Mouse (Mus musculus) midbrain, embryonic 14.5 days (tissue): ENCODE results near the gene Fam198b. TPM values are rescaled to one million over a fixed set of nuclear protein-coding genes. Genes with fewer than 3 reads are reported as not detected.
A peak's percentile ranks its signal among the peaks of the same experiment; 100 is the strongest.

Experiments
- ATAC-seq: fragments of 200-750 bp; cut with Nextera tagmentation; 2 replicates; pipeline ENCODE4 v1.8.0; 2017; ENCODE audit warnings: moderate number of reproducible peaks, moderate library complexity; ENCODE audit not compliant: low FRiP score, low TSS enrichment
- DNase-seq: peaks from one replicate; pipeline ENCODE4 v3.0.0-alpha.2; 2015
- H3K27ac ChIP-seq: fragments of 300-500 bp; sonication (generic); replicated peaks from 2 replicates; pipeline ENCODE4 v1.5.1; 2014; ENCODE audit warnings: mild to moderate bottlenecking, low read depth, low read length, moderate library complexity
- H3K27me3 ChIP-seq: fragments of 300-500 bp; sonication (generic); 2 replicates; pipeline ENCODE4 v1.6.1; 2014; ENCODE audit warnings: low read length, control low read depth, mixed read lengths; ENCODE audit not compliant: control insufficient read depth, insufficient read depth
- H3K36me3 ChIP-seq: fragments of 300-500 bp; sonication (generic); 2 replicates; pipeline ENCODE4 v1.6.1; 2014; ENCODE audit warnings: low read length, control low read depth; ENCODE audit not compliant: control insufficient read depth, insufficient read depth
- H3K4me1 ChIP-seq: fragments of 300-500 bp; sonication (generic); 2 replicates; pipeline ENCODE4 v1.6.1; 2014; ENCODE audit warnings: mild to moderate bottlenecking, antibody characterized with exemption, low read length, control low read depth; ENCODE audit not compliant: control insufficient read depth, insufficient read depth
- H3K4me2 ChIP-seq: fragments of 300-500 bp; sonication (generic); 2 replicates; pipeline ENCODE4 v1.6.1; 2014; ENCODE audit warnings: mild to moderate bottlenecking, low read length, moderate library complexity
- H3K4me3 ChIP-seq: fragments of 300-500 bp; sonication (generic); replicated peaks from 2 replicates; pipeline ENCODE4 v1.5.1; 2014; ENCODE audit warnings: low read depth, low read length
- H3K9ac ChIP-seq: fragments of 300-500 bp; sonication (generic); replicated peaks from 2 replicates; pipeline ENCODE4 v1.6.1; 2014; ENCODE audit warnings: mild to moderate bottlenecking, low read length, moderate library complexity
- H3K9me3 ChIP-seq: fragments of 300-500 bp; sonication (generic); 2 replicates; pipeline ENCODE4 v1.6.1; 2016; ENCODE audit warnings: low read length, control low read depth, mixed read lengths; ENCODE audit not compliant: control insufficient read depth
- WGBS: fragments of 180-500 bp; shearing (Covaris S2); extraction: QIAGEN DNeasy Blood & Tissue Kit; methylation state at CpG from one replicate; pipeline ENCODE4 v1.1.7; 2014; 5-methylcytosine and 5-hydroxymethylcytosine counted together
- polyA plus RNA-seq: library from polyadenylated mRNA; unstranded; fragments of >200 nt; fragmentation: Nextera tagmentation; extraction: Ambion mirVana; gene quantifications from 2 replicates; pipeline ENCODE4 v1.2.1, GENCODE M21; 2014

The Fam198b gene
- polyA plus RNA-seq, 1 experiment from 2014 or later, result 0.72 TPM

GRCm38 (mm10) chr3:79903803-79904202 is 19.5 kb downstream of the Fam198b start:
- WGBS, result 32% methylated on average over 6 of the region's 6 CpGs
- 0 out of 2 replicates have a peak, but pooled peaks have one; percentile 22 for ATAC-seq

DNA sequence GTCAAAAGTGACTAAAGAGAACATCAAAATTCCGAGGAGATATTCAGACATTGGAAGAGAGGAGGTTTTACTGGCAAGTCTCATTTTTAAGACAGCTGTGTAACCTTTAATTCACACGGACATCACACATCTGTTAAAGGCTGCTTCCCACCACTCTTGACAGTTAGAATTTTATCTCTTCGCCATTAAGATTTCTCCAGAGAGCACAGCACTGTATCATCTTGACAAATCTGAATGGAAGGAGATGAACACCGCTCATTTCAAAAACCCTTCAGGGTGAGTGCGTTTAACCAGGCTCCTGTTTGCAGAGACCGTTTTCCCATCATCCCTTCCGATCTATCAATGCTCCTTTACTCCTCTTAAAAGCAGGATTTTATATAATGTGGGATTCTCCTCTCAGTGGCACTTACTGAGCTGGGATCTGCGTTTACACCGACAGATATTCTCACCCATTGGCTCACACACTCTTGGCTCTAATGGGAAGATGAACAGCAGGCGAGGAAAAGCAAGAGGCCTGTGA is 20.0 kb downstream of the Fam198b start:
- ATAC-seq (no peak), DNase-seq (peak; percentile 17)
- H3K27me3 ChIP-seq, result no peaks in the 10 kb centered on the region
- no peak overlapping the region for H3K4me3 ChIP-seq
- H3K27ac ChIP-seq, result peak overlapping the region; percentile 32; the same call in 1 of the 2 replicates
- no peaks in the 10 kb centered on the region for H3K9me3 ChIP-seq
- H3K4me1 ChIP-seq, result 0 out of 2 replicates have a peak, but pooled peaks cover 9% of the 10 kb centered on the region
- no peak overlapping the region for H3K9ac ChIP-seq
- no peaks in the 10 kb centered on the region for H3K36me3 ChIP-seq
- WGBS, result 58% methylated on average over 10 of the region's 10 CpGs
- H3K4me2 ChIP-seq, result no peak overlapping the region

More at GRCm38 (mm10) chr3:79903803-79904202, 19.5 kb downstream of the Fam198b start:
- H3K27me3 ChIP-seq, result no peaks in the 10 kb centered on the region
- peak; percentile 63 for DNase-seq
- H3K4me3 ChIP-seq, result no peak overlapping the region
- no peaks in the 10 kb centered on the region for H3K36me3 ChIP-seq
- H3K9ac ChIP-seq, result no peak overlapping the region
- no peak overlapping the region for H3K4me2 ChIP-seq
- H3K4me1 ChIP-seq, result 0 out of 2 replicates have a peak, but pooled peaks cover 9% of the 10 kb centered on the region
- H3K27ac ChIP-seq, result peak overlapping the region; percentile 32; the same call in 1 of the 2 replicates
- H3K9me3 ChIP-seq, result no peaks in the 10 kb centered on the region

DNA sequence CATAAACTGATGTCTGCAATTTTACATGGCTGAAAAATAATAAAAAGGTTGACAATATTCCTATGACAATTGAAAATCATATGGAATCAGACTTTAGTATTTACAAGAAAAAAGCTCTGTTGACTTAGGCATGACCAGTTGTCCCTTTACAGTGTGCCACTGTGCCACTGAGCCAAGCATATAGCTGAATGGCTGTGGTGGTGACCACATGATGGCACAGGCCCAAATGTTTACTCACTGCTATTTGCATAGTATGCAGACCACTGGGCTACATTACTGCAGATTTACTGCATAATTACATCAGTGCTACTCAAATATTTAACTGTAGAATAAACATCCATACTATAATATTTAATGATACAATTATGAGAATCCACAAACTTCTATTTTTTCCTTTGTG is 21.1 kb downstream of the Fam198b start:
- Histone ChIP-seq H3K27me3 (no peaks in the 10 kb centered on the region), H3K9me3 (no peaks in the 10 kb centered on the region), H3K4me3 (no peak overlapping the region), H3K27ac (no peak overlapping the region), H3K9ac (no peak overlapping the region), H3K4me1 (0 out of 2 replicates have a peak, but pooled peaks cover 9% of the 10 kb centered on the region), H3K4me2 (no peak overlapping the region), H3K36me3 (no peaks in the 10 kb centered on the region)
- no peak for ATAC-seq
- DNase-seq, result no peak

DNA sequence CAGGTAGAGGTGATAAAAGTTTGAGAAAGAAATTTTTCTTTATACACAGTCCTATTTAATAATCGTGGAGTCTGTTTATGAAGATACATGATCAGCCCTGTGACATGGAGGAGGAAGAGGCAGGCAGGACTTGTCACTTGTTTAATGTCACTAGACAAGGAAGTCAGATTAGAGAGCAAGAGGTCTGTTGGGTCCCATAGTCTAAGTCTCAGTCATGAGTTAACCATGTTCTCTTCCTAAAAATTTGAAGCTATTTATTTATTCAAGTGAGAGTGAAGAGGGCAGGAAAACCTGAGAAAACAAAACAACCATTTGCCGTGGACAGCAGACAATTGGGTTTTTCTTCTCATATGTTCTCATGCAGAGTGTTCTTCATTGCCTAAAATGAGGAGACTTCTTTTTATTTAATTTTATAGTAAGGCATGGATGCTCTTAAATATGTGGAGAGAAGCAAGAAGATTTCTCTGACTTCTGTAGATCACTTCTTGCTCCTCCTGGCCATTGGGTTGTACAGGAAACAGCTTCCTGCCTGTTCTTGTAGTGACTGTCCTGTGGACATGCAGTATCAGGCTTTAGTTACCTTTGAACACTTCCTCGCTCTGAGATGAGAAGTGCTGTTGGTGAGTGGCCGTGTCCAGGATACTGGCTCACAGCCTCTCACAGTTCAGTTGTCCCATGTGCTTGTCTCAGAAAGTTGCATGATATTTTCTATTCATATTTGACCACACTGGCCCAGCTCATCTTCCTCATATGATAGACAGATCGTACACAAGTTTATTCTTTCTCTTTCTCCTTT is 22.1 kb downstream of the Fam198b start:
- no peak for ATAC-seq
- DNase-seq, result no peak
- WGBS, result 88% methylated on average over 5 of the region's 5 CpGs

DNA sequence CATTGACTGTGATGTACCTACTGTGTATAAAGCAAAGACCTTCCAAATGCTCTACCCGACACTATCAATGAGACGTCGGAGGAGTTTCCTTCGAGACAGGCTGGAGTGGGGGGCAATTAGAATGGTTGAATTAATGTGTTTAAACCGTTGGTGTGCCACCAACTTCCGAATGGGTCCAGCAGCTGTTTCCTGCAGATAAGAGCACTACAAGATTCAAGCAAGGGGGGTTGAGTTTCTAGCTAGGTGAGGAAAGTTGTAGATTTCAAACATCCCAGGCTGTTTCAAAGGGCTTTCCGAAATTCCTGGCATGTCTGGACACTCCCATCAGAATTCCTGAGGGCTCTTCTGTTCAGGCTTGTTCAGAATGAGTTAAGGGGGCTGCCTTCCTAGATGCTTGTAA is 22.9 kb downstream of the Fam198b start:
- no peaks in the 10 kb centered on the region for H3K36me3 ChIP-seq
- ATAC-seq (no peak), DNase-seq (no peak)
- no peaks in the 10 kb centered on the region for H3K9me3 ChIP-seq
- no peaks in the 10 kb centered on the region for H3K27me3 ChIP-seq
- H3K4me2 ChIP-seq, result no peak overlapping the region
- H3K27ac ChIP-seq, result no peak overlapping the region
- 0 out of 2 replicates have a peak, but pooled peaks cover 9% of the 10 kb centered on the region for H3K4me1 ChIP-seq
- no peak overlapping the region for H3K9ac ChIP-seq
- no peak overlapping the region for H3K4me3 ChIP-seq
- WGBS, result 79% methylated on average over 7 of the region's 7 CpGs

More for the DNA sequence above, 22.1 kb downstream of the Fam198b start:
- no peak overlapping the region for H3K9ac ChIP-seq
- no peaks in the 10 kb centered on the region for H3K9me3 ChIP-seq
- H3K36me3 ChIP-seq, result no peaks in the 10 kb centered on the region
- H3K27me3 ChIP-seq, result no peaks in the 10 kb centered on the region
- no peak overlapping the region for H3K27ac ChIP-seq
- 0 out of 2 replicates have a peak, but pooled peaks cover 9% of the 10 kb centered on the region for H3K4me1 ChIP-seq
- H3K4me3 ChIP-seq, result no peak overlapping the region
- no peak overlapping the region for H3K4me2 ChIP-seq

DNA sequence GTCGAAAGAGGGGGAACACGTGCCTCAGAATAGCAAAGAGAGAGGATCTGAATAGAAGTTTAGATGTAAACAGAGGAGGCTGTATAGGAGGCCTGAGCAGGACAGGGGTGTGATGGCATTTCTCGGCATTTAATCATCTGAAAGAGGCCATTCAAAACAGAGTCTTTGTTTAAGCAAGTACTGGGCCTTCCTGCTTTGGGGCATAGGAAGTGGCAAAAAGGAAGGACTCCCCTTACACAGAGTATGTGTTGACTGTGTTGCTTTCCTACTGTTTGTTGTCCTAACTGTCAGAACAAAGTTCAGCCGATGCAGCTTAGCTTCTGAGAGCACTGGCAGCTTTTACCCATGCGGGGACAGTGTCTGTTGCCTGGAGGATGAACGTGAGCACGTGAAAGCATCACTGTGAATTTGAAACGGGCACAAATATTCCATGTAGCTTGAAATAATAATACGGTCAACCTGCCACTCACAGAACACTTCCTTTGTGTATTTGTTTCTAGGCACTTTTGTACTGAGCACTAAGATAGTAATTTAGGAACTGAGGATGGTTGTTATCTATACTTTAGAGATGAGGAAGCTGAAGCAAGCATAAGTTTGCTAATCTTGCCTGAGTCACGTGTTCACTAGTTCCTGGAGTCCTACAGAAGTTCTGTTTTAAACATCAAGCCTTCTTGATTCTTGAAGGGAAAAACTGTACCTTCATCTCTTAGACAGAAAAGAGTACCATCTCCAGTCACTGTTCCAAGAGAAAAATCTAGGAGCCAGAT is 26.2 kb downstream of the Fam198b start:
- ATAC-seq (no peak), DNase-seq (no peak)
- Histone ChIP-seq H3K4me2 (no peak overlapping the region), H3K4me3 (no peak overlapping the region), H3K4me1 (no peaks in the 10 kb centered on the region), H3K9me3 (no peaks in the 10 kb centered on the region), H3K9ac (no peak overlapping the region), H3K27ac (no peak overlapping the region), H3K36me3 (no peaks in the 10 kb centered on the region), H3K27me3 (no peaks in the 10 kb centered on the region)
- 67% methylated on average over 10 of the region's 10 CpGs for WGBS

DNA sequence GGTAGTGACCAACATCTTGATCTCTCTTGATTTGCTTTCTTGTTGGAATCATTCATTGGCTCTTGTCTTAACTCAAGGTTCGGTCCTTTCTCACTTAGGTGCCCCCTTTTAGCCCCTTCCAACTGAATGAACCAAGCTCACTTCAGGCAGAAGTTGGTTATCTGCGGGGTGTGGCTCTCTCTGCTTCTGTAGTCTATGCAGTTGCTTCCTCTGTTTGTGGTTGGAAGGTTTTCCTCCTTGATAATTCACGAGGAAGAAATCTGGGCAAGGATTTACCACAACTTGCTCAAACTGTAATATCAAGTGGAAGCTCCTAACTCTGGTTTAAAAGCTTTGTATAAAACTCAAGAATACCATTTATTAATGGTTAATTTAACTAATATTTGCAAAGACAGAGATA is 26.8 kb downstream of the Fam198b start:
- no peaks in the 10 kb centered on the region for H3K4me1 ChIP-seq
- no peak for DNase-seq
- H3K4me2 ChIP-seq, result no peak overlapping the region
- WGBS, result 90% methylated on average over 3 of the region's 3 CpGs
- no peaks in the 10 kb centered on the region for H3K27me3 ChIP-seq
- H3K9me3 ChIP-seq, result no peaks in the 10 kb centered on the region
- no peak for ATAC-seq
- H3K36me3 ChIP-seq, result no peaks in the 10 kb centered on the region
- no peak overlapping the region for H3K9ac ChIP-seq
- no peak overlapping the region for H3K4me3 ChIP-seq
- no peak overlapping the region for H3K27ac ChIP-seq

GRCm38 (mm10) chr3:79914012-79914411 is 29.7 kb downstream of the Fam198b start:
- Histone ChIP-seq H3K4me2 (no peak overlapping the region), H3K9me3 (no peaks in the 10 kb centered on the region), H3K27me3 (no peaks in the 10 kb centered on the region), H3K36me3 (no peaks in the 10 kb centered on the region), H3K4me1 (no peaks in the 10 kb centered on the region), H3K27ac (no peak overlapping the region), H3K9ac (no peak overlapping the region), H3K4me3 (no peak overlapping the region)
- no peak for DNase-seq
- ATAC-seq, result no peak
- WGBS, result 93% methylated on average over 5 of the region's 5 CpGs
